Mouse (Mus musculus) thymus, adult 2 months (tissue): ENCODE data around the gene Hist1h4a.

ENCODE experiments used
- CTCF ChIP-seq: fragments of 200-500 bp; IDR thresholded peaks from 2 replicates; pipeline ENCODE4 v1.5.1; 2012; ENCODE audit warnings: mild to moderate bottlenecking, control low read depth, low read length, moderate library complexity, borderline replicate concordance; ENCODE audit not compliant: control insufficient read depth, poor library complexity, insufficient read depth; ENCODE audit errors: extremely low read depth
- POLR2A ChIP-seq: fragments of 200-500 bp; IDR thresholded peaks from 2 replicates; pipeline ENCODE4 v1.6.1; 2012; ENCODE audit warnings: mild to moderate bottlenecking, low read length, control low read depth, moderate library complexity; ENCODE audit not compliant: control insufficient read depth, poor library complexity, insufficient read depth; ENCODE audit errors: extremely low read depth

- TF ChIP-seq POLR2A (no peak), CTCF (no peak)
Measured at GRCm38 (mm10) chr13:23765172-23765513, 4.1 kb upstream of the Hist1h4a start.
